8 mouse cellular contexts compared by ENCODE assay signal in the genomic region with DNA sequence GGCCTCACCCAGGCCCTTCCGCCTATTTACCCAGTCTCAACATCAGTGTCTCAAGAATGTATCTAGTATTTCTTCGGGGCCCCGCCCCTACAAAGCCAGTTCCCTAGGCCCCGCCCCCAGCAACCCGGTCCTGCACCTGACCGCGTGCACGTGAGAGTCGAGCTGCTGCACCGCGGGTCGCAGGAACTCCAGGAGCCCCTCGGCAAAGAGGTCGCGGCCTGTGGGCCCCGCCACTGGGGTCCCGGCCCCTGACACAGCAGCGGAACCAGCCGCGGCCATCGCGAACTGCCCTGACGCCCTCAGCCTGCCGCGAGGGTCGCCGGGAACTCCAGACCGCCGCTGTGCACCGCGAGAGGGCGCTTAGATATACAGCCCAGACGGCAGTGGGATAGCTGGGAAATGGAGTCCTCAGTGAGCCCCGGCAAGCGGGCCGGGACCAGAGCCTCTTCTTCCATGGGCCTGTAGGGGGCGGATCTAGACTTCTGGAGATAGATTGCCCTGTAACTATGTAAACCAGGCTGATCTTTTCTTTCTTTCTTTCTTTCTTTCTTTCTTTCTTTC. TPM values are rescaled to one million over a fixed set of nuclear protein-coding genes. Genes with fewer than 3 reads are reported as not detected.
DNase-seq lines count a peak whose midpoint lies in the region; ATAC-seq and TF ChIP-seq lines count a peak whose summit lies in the region.

Snapin (minus strand) TSS at position 338 of the 561 bp plus-strand sequence.

- DNase-seq in A20 (ENCODE audit: low read depth, low spot score) (peak; percentile 98), liver (peak; percentile 96)
- DNase-seq in heart, embryonic 10.5 days (ENCODE audit: low spot score) = peak; percentile 98
- DNase-seq in spleen, postnatal 4 days (ENCODE audit: low spot score in 2 of 2) = peak; percentile 96 to 98

- under 1% methylated on average over 37 of the region's 37 CpGs for WGBS in heart, embryonic 10.5 days
- WGBS in kidney, embryonic 15.5 days = under 1% methylated on average over 37 of the region's 37 CpGs

- peaks cover 37% of the 10 kb centered on the region for H3K36me3 ChIP-seq in heart, embryonic 10.5 days
- H3K36me3 ChIP-seq in kidney, embryonic 15.5 days = peaks cover 45% of the 10 kb centered on the region

- ATAC-seq in kidney, embryonic 15.5 days (replicated peaks; ENCODE audit: low FRiP score) = peak; percentile 99
- ATAC-seq in monocyte, adult 5-6 weeks (replicated peaks; ENCODE audit: insufficient number of reproducible peaks, low FRiP score, low TSS enrichment, poor library complexity, severe bottlenecking) = peak; percentile 95

- no peak for TF ChIP-seq POLR2A in bone marrow macrophage, adult 2 months (IDR thresholded peaks at IDR 0.05; ENCODE audit: borderline replicate concordance, low read depth, low read length)
- peak; percentile 54 for TF ChIP-seq POLR2A in embryonic fibroblast, embryonic 13.5 days (IDR thresholded peaks at IDR 0.05; ENCODE audit: low read depth, low read length)

- no peaks in the 10 kb centered on the region for H3K27me3 ChIP-seq in heart, embryonic 10.5 days (ENCODE audit: insufficient read depth, poor library complexity, severe bottlenecking)
- H3K27me3 ChIP-seq in kidney, embryonic 15.5 days = no peaks in the 10 kb centered on the region

- no peak for TF ChIP-seq CTCF in bone marrow macrophage, adult 2 months (IDR thresholded peaks at IDR 0.05; ENCODE audit: low read depth, low read length)
- TF ChIP-seq CTCF in embryonic fibroblast, embryonic 13.5 days (IDR thresholded peaks at IDR 0.05; ENCODE audit: borderline replicate concordance, insufficient read depth, low read length) = peak; percentile 74

- peak within 1 kb of the TSS; percentile 67 for H3K4me2 ChIP-seq in kidney, embryonic 15.5 days

- 0 out of 2 replicates have a peak, but pooled peaks cover 4% of the 10 kb centered on the region for H3K4me1 ChIP-seq in bone marrow macrophage, adult 2 months (ENCODE audit: control insufficient read depth, insufficient read depth, low read length)
- H3K4me1 ChIP-seq in embryonic fibroblast, embryonic 13.5 days (ENCODE audit: control insufficient read depth, insufficient read depth, low read length) = peaks cover 11% of the 10 kb centered on the region
- peaks cover 6% of the 10 kb centered on the region; the same call in 1 of the 2 replicates for H3K4me1 ChIP-seq in heart, embryonic 10.5 days
- peaks cover 13% of the 10 kb centered on the region for H3K4me1 ChIP-seq in kidney, embryonic 15.5 days

- peak within 1 kb of the TSS; percentile 98 for H3K4me3 ChIP-seq in bone marrow macrophage, adult 2 months (ENCODE audit: insufficient read depth, low read length)
- H3K4me3 ChIP-seq in embryonic fibroblast, embryonic 13.5 days (ENCODE audit: insufficient read depth, low read length) = peak within 1 kb of the TSS; percentile 72
- peak within 1 kb of the TSS; percentile 77 for H3K4me3 ChIP-seq in heart, embryonic 10.5 days
- H3K4me3 ChIP-seq in kidney, embryonic 15.5 days (replicated peaks) = peak within 1 kb of the TSS; percentile 86

- peak within 1 kb of the TSS; percentile 83 for H3K27ac ChIP-seq in bone marrow macrophage, adult 2 months (ENCODE audit: insufficient read depth, low read depth, low read length)
- peak within 1 kb of the TSS; percentile 29; the same call in 1 of the 2 replicates for H3K27ac ChIP-seq in embryonic fibroblast, embryonic 13.5 days (ENCODE audit: insufficient read depth, low read length)
- peak within 1 kb of the TSS; percentile 95 for H3K27ac ChIP-seq in heart, embryonic 10.5 days
- H3K27ac ChIP-seq in kidney, embryonic 15.5 days = peak within 1 kb of the TSS; percentile 87

- peak within 1 kb of the TSS; percentile 76 for H3K9ac ChIP-seq in kidney, embryonic 15.5 days

- H3K9me3 ChIP-seq in heart, embryonic 10.5 days = no peaks in the 10 kb centered on the region
- no peaks in the 10 kb centered on the region for H3K9me3 ChIP-seq in kidney, embryonic 15.5 days (replicated peaks)

RNA-seq across cellular contexts. Expression of gene Snapin, which starts in this region (rescaled TPM):
- 96.6 and 101 TPM in 2 replicates for polyA plus RNA-seq in bone marrow macrophage, adult 2 months (2012; ENCODE audit: insufficient read depth, insufficient read length, missing spikeins)
- polyA plus RNA-seq in embryonic fibroblast, embryonic 13.5 days (2011; ENCODE audit: insufficient read length, low read depth, missing spikeins) = 87.6 and 102 TPM in 2 replicates
- polyA plus RNA-seq in heart, embryonic 10.5 days (2016; fragmentation: Nextera tagmentation; extraction: Ambion mirVana) = 71.7 and 74.4 TPM in 2 replicates
- 69.9 and 70.6 TPM in 2 replicates for polyA plus RNA-seq in kidney, embryonic 15.5 days (2015; fragmentation: Nextera tagmentation; extraction: Ambion mirVana)
- total RNA-seq in monocyte, adult 5-6 weeks (2017) = 52.4 to 94.4 TPM (median 62.0 TPM) in 3 replicates

Comparison
In these comparisons a context has a peak if more than half of its experiments do, and no peak if none do; other contexts are left out.
1. Peak in every context shown above with its lines: DNase-seq, ATAC-seq, H3K4me3 ChIP-seq and H3K27ac ChIP-seq.
2. H3K27ac ChIP-seq: peak in every context shown above with its lines; median percentile 95 in heart, embryonic 10.5 days; 87 in kidney, embryonic 15.5 days; 83 in bone marrow macrophage, adult 2 months; 29 in embryonic fibroblast, embryonic 13.5 days.